Mouse (Mus musculus) G1E (cell line): ENCODE results near the gene Tmem236.

ENCODE experiments used
- CTCF ChIP-seq: IDR thresholded peaks from 2 replicates; pipeline ENCODE4 v1.5.1; 2012; ENCODE audit warnings: low read depth, low read length, inconsistent platforms, mixed read lengths
- GATA1 ChIP-seq: IDR thresholded peaks from 2 replicates; pipeline ENCODE4 v1.6.1; 2012; ENCODE audit warnings: borderline replicate concordance, low read length, inconsistent platforms, mixed read lengths
- TAL1 ChIP-seq: conservative IDR thresholded peaks from 2 replicates; pipeline ENCODE4 v1.6.1; 2012; ENCODE audit warnings: low read depth, low read length, inconsistent platforms, mixed read lengths

DNA sequence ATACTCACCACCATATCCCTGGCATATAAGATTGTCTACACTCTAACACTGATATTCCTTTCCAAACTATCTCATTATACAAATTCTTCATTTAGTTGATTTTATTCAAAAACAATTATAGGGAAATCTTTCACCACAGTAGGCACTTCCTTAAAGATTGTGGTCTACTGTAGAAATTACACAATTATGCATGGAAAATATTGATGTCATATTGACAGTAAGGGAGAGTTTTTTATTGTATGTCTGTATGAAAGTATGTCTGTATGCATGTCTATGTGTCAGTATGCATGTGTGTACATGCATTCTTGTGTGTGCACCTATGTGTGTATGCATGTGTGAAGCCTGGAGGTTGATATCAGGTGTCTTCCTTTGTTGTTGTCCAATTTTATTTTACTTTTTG lies 10.1 kb downstream of the Tmem236 start:
- TF ChIP-seq CTCF (no peak), TAL1 (no peak), GATA1 (no peak)
